Mouse (Mus musculus) small intestine, adult 2 months (tissue): ENCODE measurements around the gene Flna.

Source experiments
- CTCF ChIP-seq: fragments of 200-500 bp; IDR thresholded peaks from 2 replicates; pipeline ENCODE4 v1.5.1; 2012; ENCODE audit warnings: low read depth, mild to moderate bottlenecking, control low read depth, inconsistent platforms, low read length, moderate library complexity, mixed read lengths; ENCODE audit not compliant: insufficient replicate concordance, insufficient read length; ENCODE audit errors: extremely low read depth
- POLR2A ChIP-seq: fragments of 200-500 bp; IDR thresholded peaks from 2 replicates; pipeline ENCODE4 v1.6.1; 2012; ENCODE audit warnings: low read depth, mild to moderate bottlenecking, control low read depth, inconsistent platforms, low read length, moderate library complexity

GRCm38 (mm10) chrX:74270062-74270901 is 20.7 kb upstream of the Flna start, which contains the start of gene Rpl10:
- TF ChIP-seq CTCF (no peak), POLR2A (peak; percentile 92)
